Mouse (Mus musculus) left cerebral cortex, adult 9 months (tissue): ENCODE data around the gene Prex1.
A peak's percentile ranks its signal among the peaks of the same experiment; 100 is the strongest.

Experiments
- DNase-seq, 2 experiments: peaks; one replicate each; pipeline ENCODE4 v3.0.0; 2022; ENCODE audit warnings: low spot score in 2 of 2

Prex1 gene

GRCm38 (mm10) chr2:166726891-166727290 is 13.3 kb upstream of the Prex1 start:
- DNase-seq = peak in 1 of 2 experiments; percentile 47

- DNase-seq = no peak
Observed at GRCm38 (mm10) chr2:166720416-166720815, 6.8 kb upstream of the Prex1 start.

GRCm38 (mm10) chr2:166719930-166720305 is 6.3 kb upstream of the Prex1 start:
- DNase-seq = no peak

DNA sequence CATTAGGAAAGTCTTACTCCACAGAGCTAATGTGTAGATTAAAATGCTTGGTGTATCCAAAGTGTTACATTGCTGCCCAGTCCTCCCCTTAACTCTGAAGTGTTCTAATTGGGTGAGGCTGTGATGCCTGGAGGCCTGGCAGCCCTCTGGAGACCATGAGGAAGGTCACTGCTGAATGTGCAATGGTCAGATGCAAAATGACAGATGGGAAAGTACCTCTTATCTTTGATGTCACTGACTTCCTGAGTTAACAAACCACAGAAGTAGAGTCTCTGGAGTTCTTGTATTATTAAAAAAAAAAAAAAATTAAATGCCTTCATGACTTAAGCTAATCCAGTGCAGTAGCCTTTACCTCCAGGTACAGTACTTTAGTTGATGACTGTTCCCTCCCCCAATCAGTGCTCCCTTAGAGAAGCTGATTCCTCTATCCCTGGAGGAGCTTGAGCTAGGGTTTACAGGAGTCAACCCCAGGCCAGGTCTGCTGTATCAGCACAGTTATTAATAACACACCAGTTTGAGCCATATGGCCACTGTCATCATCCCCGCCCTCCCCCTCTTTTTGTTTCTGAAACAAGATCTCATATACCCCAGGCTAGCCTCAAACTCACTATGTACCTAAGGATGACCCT is 5.8 kb upstream of the Prex1 start:
- no peak for DNase-seq

GRCm38 (mm10) chr2:166716067-166716466 is 2.4 kb upstream of the Prex1 start:
- no peak for DNase-seq

- no peak for DNase-seq
Observed at GRCm38 (mm10) chr2:166714427-166714699, 731 bp upstream of the Prex1 start.

DNA sequence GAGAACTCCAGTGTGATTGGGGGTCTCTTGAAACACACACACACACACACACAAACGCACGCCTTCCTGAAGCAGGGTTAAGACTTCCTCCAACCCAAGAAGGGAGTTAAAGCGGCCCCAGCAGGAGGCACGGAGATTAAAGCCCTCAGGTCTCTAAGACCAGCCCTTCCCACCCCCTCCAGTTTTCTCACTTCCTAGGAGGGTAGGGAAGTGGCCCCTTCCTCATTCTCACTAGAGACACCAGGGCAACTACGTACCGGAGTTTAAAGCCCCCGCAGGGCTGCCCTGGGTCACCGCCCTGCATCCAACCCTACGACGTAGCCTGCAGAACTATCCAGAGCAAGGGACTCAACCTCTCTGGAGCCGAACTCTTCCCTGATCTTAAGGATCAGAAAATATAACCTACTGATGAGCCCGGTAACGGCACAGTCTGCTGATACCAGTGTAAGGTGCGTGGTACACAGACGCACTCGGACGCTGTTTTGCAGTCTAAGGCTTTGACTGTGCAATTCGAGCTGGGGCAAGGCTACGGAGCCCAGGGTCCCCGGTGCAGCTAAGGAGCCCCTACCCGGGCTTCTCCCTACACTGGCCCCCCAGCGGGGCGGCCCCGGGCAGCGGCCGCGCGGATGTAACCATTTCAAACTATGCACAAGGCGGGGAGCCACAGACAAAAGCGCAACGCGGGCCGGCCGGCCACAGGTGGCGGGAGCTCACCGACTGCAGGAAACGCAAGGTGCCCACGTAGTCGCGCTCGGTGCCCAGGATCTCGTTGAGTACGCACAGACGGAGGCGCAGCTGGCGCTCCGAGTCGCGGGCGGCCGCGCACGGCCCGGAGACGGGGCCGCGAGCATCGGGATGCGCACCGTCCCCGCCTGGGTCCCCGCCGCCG is 587 bp downstream of the Prex1 start:
- peak in 1 of 2 experiments; percentile 71 for DNase-seq

- no peak for DNase-seq
Observed at GRCm38 (mm10) chr2:166712310-166712709, 1.3 kb downstream of the Prex1 start.

DNA sequence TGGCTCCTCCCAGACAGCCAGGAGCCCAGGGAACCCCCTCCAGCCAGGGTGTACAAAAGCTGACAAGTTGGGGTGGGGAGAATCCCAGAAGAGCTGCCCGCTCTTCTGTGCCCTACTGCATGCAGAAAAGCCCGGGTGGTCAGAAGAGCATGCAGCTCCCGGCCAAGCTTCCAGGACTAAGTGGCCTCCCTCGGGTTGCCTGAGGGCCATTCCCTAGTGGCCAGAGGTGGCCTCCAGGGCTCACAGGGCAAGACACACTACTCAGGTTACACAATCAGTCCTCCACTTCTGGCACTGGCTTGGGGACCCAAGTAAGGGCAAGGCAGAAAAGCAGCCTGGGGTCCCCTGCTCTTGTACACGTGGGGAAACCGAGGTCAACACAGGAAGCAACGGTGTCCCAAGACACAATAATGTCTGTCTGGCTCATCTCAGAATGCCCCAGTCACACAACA is 1.9 kb downstream of the Prex1 start:
- DNase-seq = no peak

DNA sequence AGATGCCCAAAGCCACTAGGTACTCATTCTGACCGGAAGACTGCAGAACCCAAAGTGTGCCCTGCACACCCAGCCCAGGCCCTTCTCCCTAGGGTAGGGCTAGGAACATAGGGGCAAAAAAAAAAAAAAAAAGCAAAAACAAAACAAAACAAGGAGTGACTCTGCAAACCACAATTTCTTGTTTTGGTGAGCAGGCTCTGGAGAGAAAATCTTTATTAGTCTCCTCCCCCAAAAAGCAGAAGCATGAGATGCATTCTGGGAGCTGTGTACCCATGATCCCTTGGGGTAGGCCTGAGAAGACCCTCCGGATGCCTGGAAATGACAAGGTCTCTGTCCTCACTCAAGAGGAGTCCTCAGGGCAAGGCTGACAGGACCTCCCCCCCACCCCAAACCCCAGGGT is 3.7 kb downstream of the Prex1 start:
- no peak for DNase-seq

DNA sequence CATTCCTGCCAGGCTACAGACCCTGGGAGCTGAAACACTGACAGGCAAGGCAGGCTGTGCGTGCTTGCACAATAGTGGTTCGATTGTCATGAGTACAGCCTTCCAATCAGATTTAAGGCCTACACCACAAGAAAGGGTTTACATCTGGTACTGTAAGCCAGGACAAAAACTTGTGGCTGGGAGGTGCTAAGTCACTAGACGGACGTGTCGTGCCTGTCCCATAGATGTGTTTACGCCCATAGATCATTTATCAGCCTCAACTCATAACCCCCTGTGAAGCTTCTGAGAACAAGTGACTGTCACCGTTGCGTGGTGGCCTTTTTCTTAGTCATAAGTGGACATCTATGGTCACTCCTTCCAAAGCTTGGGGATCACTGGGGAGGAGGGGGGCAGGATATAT is 5.3 kb downstream of the Prex1 start:
- no peak for DNase-seq

- no peak for DNase-seq
Observed at GRCm38 (mm10) chr2:166706526-166706925, 7.1 kb downstream of the Prex1 start.

DNA sequence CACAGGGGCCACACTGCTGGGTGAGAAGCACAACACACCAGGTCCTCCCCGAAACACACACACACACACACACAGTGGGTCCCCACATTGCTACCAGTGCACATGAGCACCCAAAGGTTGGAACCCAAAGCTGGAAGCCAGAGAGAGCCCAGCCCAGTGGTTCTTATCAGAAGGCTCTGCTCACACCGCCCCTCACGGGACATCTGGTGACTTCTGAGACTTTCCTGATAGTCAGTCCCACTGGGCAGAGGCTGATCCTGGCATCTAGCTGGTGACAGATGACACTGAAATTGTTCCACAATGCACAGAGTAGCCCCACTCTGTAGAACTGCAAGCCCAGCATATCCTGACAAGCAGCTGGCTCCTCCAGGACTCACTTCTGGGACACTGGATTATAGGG is 10.1 kb downstream of the Prex1 start:
- no peak for DNase-seq

DNA sequence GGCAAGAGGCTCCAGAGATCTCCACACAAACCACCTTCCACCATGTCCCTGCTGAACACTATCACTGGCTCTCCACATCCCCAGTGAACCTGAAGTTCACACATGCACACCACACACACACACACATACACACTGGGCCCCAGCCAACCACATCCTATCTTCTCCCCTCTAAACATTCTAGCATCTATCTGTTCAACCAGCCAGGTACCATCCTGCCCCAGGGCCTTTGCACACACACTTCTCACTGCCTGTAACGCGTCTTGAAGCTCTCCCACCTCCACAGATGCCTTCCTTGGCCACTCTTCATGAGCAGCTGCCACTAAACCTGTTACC is 11.6 kb downstream of the Prex1 start:
- no peak for DNase-seq

GRCm38 (mm10) chr2:166701248-166702112 is 12.2 kb downstream of the Prex1 start:
- DNase-seq = no peak

GRCm38 (mm10) chr2:166700732-166701131 is 12.9 kb downstream of the Prex1 start:
- DNase-seq = peak in 1 of 2 experiments; percentile 84

DNA sequence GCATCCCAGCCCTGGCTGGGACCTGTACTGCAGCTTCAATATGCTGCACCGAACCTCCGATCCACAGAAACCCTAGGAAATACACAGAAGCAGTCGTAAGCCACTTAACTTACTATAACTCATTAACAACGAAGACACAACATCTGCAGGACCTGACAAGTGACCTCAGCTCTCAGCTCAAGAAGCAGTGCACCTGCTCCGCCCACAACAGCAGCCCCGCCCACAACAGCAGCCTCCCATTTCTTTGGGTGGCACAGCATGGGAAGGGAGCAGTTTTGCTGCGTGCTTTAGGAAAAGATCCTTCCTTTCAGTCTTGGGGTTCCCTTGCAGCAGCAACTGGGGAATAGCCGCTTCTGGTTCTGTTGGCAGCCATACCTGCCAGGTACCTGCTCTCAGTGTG is 13.5 kb downstream of the Prex1 start:
- no peak for DNase-seq

- DNase-seq = no peak
Observed at GRCm38 (mm10) chr2:166699552-166699951, 14.1 kb downstream of the Prex1 start.

- DNase-seq = no peak
Observed at GRCm38 (mm10) chr2:166694616-166695015, 19.0 kb downstream of the Prex1 start.

GRCm38 (mm10) chr2:166693394-166693793 is 20.2 kb downstream of the Prex1 start:
- no peak for DNase-seq

- DNase-seq = peak in 1 of 2 experiments; percentile 72
Observed at GRCm38 (mm10) chr2:166691602-166692509, 21.8 kb downstream of the Prex1 start.
